Comparison of ENCODE assay signal across 50 mouse cellular contexts in the genomic region with DNA sequence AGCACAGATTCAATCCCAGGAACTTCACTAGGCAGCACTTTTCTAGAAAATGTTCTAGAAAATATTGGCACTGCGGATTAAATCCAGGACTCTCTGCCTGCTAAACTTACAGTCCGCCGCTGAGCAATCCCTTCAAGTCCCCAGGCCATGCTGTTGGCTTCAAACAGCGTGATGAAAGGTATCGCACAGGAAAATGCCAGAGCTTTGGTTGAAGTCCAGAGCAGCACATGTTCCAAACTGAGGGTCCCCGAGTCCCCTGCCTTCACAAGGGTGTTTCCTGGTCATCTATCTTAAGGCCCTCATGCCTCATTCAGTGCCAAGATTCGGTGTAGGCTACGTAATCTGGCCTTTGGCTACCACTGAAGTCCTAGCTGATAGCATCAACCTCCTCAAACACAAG. TPM values are rescaled to one million over a fixed set of nuclear protein-coding genes. Genes with fewer than 3 reads are reported as not detected.
"Had no signal": no experiment of that assay in that cellular context is flagged by ENCODE, and none has a peak within 500 bp of the region (broad histone marks: within the 10 kb centered on the region; RNA-seq: fewer than 3 reads in every experiment).

No protein-coding gene starts in this region.

- H3K27ac ChIP-seq: heart, embryonic 10.5 days; heart, embryonic 13.5 days; heart, embryonic 15.5 days; hindbrain, embryonic 10.5 days; hindbrain, embryonic 12.5 days; hindbrain, embryonic 13.5 days; hindbrain, embryonic 14.5 days; hindbrain, embryonic 15.5 days; hindbrain, postnatal 0 days; intestine, embryonic 15.5 days; kidney, embryonic 15.5 days; kidney, postnatal 0 days; layer of hippocampus, adult 2 months; left cerebral cortex, adult 2 months had no signal

- H3K4me2 ChIP-seq: heart, embryonic 11.5 days; heart, embryonic 13.5 days; heart, embryonic 15.5 days; hindbrain, embryonic 12.5 days; hindbrain, embryonic 13.5 days; hindbrain, embryonic 14.5 days; hindbrain, embryonic 15.5 days; intestine, embryonic 15.5 days; kidney, embryonic 15.5 days had no signal

- H3K27me3 ChIP-seq: heart, embryonic 13.5 days; heart, embryonic 15.5 days; hindbrain, embryonic 12.5 days; hindbrain, embryonic 13.5 days; hindbrain, embryonic 15.5 days; intestine, embryonic 15.5 days; kidney, embryonic 15.5 days had no signal

- H3K4me3 ChIP-seq: heart, embryonic 10.5 days; heart, embryonic 13.5 days; heart, embryonic 15.5 days; hindbrain, embryonic 10.5 days; hindbrain, embryonic 12.5 days; hindbrain, embryonic 13.5 days; hindbrain, embryonic 15.5 days; intestine, embryonic 15.5 days; kidney, embryonic 15.5 days; layer of hippocampus, adult 2 months; left cerebral cortex, adult 2 months had no signal

- H3K9me3 ChIP-seq: heart, embryonic 10.5 days; heart, embryonic 15.5 days; hindbrain, embryonic 10.5 days; hindbrain, embryonic 12.5 days; hindbrain, embryonic 13.5 days; hindbrain, embryonic 15.5 days; intestine, embryonic 15.5 days; kidney, embryonic 15.5 days had no signal

- H3K4me1 ChIP-seq: heart, embryonic 10.5 days; heart, embryonic 13.5 days; heart, embryonic 15.5 days; hindbrain, embryonic 10.5 days; hindbrain, embryonic 12.5 days; hindbrain, embryonic 13.5 days; hindbrain, embryonic 15.5 days; intestine, embryonic 15.5 days; kidney, embryonic 15.5 days had no signal

- H3K9ac ChIP-seq: heart, embryonic 13.5 days; heart, embryonic 15.5 days; hindbrain, embryonic 12.5 days; hindbrain, embryonic 13.5 days; hindbrain, embryonic 14.5 days; hindbrain, embryonic 15.5 days; intestine, embryonic 15.5 days; kidney, embryonic 15.5 days had no signal

- H3K36me3 ChIP-seq: heart, embryonic 10.5 days; heart, embryonic 13.5 days; heart, embryonic 15.5 days; hindbrain, embryonic 10.5 days; hindbrain, embryonic 12.5 days; hindbrain, embryonic 13.5 days; hindbrain, embryonic 15.5 days; intestine, embryonic 15.5 days; kidney, embryonic 15.5 days had no signal

- ATAC-seq: hindbrain, embryonic 16.5 days; hindbrain, postnatal 0 days; inflammation-experienced regulatory T-cells, adult 6 months; intestine, embryonic 15.5 days; intestine, embryonic 16.5 days; intestine, postnatal 0 days had no signal

- DNase-seq: heart, postnatal 36 days; kidney, adult 11 months; kidney, adult 18-20 months; kidney, adult 2 months; kidney, adult 8-10 months; kidney, adult 9 months; kidney, postnatal 10 days; kidney, postnatal 14 days; kidney, postnatal 25 days; kidney, postnatal 36 days; kidney, postnatal 4 days; layer of hippocampus, adult 9-11 months; layer of hippocampus, postnatal 36 days had no signal

RNA-seq across cellular contexts. Expression of a gene that starts 52.3 kb away (rescaled TPM):
- total RNA-seq: heart, postnatal 14 days; heart, postnatal 25 days; heart, postnatal 36 days; hematopoietic stem cell, adult 5-6 weeks; hindbrain, postnatal 0 days; layer of hippocampus, adult 18-20 months; layer of hippocampus, adult 2 months; layer of hippocampus, adult 8-10 months; layer of hippocampus, postnatal 10 days; layer of hippocampus, postnatal 14 days; layer of hippocampus, postnatal 25 days; layer of hippocampus, postnatal 36 days; left cerebral cortex, adult 18-20 months; left cerebral cortex, adult 2 months; left cerebral cortex, adult 8-10 months had no signal
- polyA plus RNA-seq: heart, embryonic 10.5 days; heart, embryonic 11.5 days; heart, embryonic 13.5 days; heart, embryonic 14.5 days; heart, embryonic 15.5 days; heart, embryonic 16.5 days; heart, postnatal 0 days; hindbrain, embryonic 10.5 days; hindbrain, embryonic 11.5 days; hindbrain, embryonic 12.5 days; hindbrain, embryonic 13.5 days; hindbrain, embryonic 14.5 days; hindbrain, embryonic 15.5 days; hindbrain, embryonic 16.5 days; hindbrain, postnatal 0 days; inflammation-experienced regulatory T-cells, adult 6 months; intestine, embryonic 14.5 days; intestine, embryonic 15.5 days; intestine, embryonic 16.5 days; intestine, postnatal 0 days; kidney, adult 2 months; kidney, embryonic 14.5 days; kidney, embryonic 15.5 days; kidney, embryonic 16.5 days; kidney, postnatal 0 days; large intestine, adult 2 months had no signal
